In the genomic region with DNA sequence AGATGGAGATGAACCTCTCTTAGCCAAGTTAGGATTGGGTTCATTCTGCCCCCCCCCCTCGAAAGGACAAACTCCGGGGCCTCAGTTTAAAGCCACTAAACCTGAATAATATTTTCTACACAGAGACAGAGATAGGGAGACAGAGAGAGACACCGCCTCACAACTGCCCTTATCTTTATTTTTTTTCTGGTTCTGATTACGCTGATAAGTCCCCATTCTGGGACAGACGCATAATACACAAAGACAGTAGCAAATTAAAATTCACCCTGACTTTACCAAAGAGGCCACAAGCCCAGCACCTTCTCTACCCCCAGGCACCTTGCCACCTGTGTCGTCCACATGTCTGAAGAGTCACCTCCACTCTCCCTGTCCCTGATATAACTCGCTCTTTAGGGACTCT, we compare ENCODE assay signal across 30 mouse cellular contexts. TPM values are rescaled to one million over a fixed set of nuclear protein-coding genes. Genes with fewer than 3 reads are reported as not detected.
"Had no signal": no experiment of that assay in that cellular context is flagged by ENCODE, and none has a peak within 500 bp of the region (broad histone marks: within the 10 kb centered on the region; RNA-seq: fewer than 3 reads in every experiment).

No protein-coding gene starts in this region.

- H3K9ac ChIP-seq: embryonic facial prominence, embryonic 12.5 days; embryonic facial prominence, embryonic 13.5 days; embryonic facial prominence, embryonic 15.5 days; forebrain, embryonic 12.5 days; forebrain, embryonic 13.5 days; forebrain, embryonic 15.5 days; forebrain, postnatal 0 days had no signal

- H3K9me3 ChIP-seq: embryonic facial prominence, embryonic 10.5 days; embryonic facial prominence, embryonic 12.5 days; embryonic facial prominence, embryonic 13.5 days; embryonic facial prominence, embryonic 15.5 days; forebrain, embryonic 10.5 days; forebrain, embryonic 12.5 days; forebrain, embryonic 13.5 days; forebrain, embryonic 15.5 days had no signal

- H3K27ac ChIP-seq: embryonic facial prominence, embryonic 10.5 days; embryonic facial prominence, embryonic 12.5 days; embryonic facial prominence, embryonic 13.5 days; embryonic facial prominence, embryonic 15.5 days; forebrain, embryonic 10.5 days; forebrain, embryonic 12.5 days; forebrain, embryonic 13.5 days; forebrain, embryonic 15.5 days; gastrocnemius, adult 2 months; heart, adult 2 months had no signal

- H3K36me3 ChIP-seq: embryonic facial prominence, embryonic 10.5 days; embryonic facial prominence, embryonic 12.5 days; embryonic facial prominence, embryonic 13.5 days; embryonic facial prominence, embryonic 15.5 days; forebrain, embryonic 10.5 days; forebrain, embryonic 12.5 days; forebrain, embryonic 15.5 days had no signal

- H3K27me3 ChIP-seq: forebrain, embryonic 15.5 days had no signal

- DNase-seq: cerebellum, adult 9-10 months; cerebellum, adult 9-11 months; cerebellum, postnatal 10 days; cerebellum, postnatal 14 days; cerebellum, postnatal 25 days; cerebellum, postnatal 36 days; embryo, embryonic 11 days; forebrain, postnatal 0 days; gastrocnemius, adult 2 months; gastrocnemius, postnatal 10 days; gastrocnemius, postnatal 14 days; gastrocnemius, postnatal 25 days; gastrocnemius, postnatal 36 days; heart, adult 11 months; heart, adult 18-20 months; heart, adult 2 months had no signal

- H3K4me3 ChIP-seq: embryonic facial prominence, embryonic 10.5 days; embryonic facial prominence, embryonic 12.5 days; embryonic facial prominence, embryonic 13.5 days; embryonic facial prominence, embryonic 15.5 days; erythroblast, embryonic 14.5 days; forebrain, embryonic 10.5 days; forebrain, embryonic 12.5 days; forebrain, embryonic 13.5 days; forebrain, embryonic 15.5 days; gastrocnemius, adult 2 months; heart, adult 2 months had no signal

RNA-seq across cellular contexts. Expression of a gene that starts 4.4 kb away (rescaled TPM):
- polyA plus RNA-seq: erythroblast, embryonic 14.5 days had no signal

RNA-seq across cellular contexts. Expression of a gene that starts 26.4 kb away (rescaled TPM):
- total RNA-seq: common myeloid progenitor, adult 5-6 weeks; gastrocnemius, adult 18-20 months; gastrocnemius, adult 2 months; gastrocnemius, adult 8-10 months; gastrocnemius, postnatal 10 days; gastrocnemius, postnatal 14 days; gastrocnemius, postnatal 25 days; gastrocnemius, postnatal 36 days; gastrocnemius, postnatal 4 days; granulocyte monocyte progenitor cell, adult 5-6 weeks had no signal
- polyA plus RNA-seq: erythroblast, embryonic 14.5 days had no signal

RNA-seq across cellular contexts. Expression of a gene that starts 51.0 kb away (rescaled TPM):
- total RNA-seq: common myeloid progenitor, adult 5-6 weeks; granulocyte monocyte progenitor cell, adult 5-6 weeks had no signal
- polyA plus RNA-seq: erythroblast, embryonic 14.5 days had no signal
